Mouse (Mus musculus): ENCODE data around the gene Pou3f4. TPM values are rescaled to one million over a fixed set of nuclear protein-coding genes. Genes with fewer than 3 reads are reported as not detected.

Pou3f4 gene
- not detected for polyA plus RNA-seq (2014; fragmentation: Illumina TruSeq; extraction: RNeasy Lipid Tissue Mini Kit (QIAGEN cat#74804); ENCODE audit: low read depth, low replicate concordance)

DNA sequence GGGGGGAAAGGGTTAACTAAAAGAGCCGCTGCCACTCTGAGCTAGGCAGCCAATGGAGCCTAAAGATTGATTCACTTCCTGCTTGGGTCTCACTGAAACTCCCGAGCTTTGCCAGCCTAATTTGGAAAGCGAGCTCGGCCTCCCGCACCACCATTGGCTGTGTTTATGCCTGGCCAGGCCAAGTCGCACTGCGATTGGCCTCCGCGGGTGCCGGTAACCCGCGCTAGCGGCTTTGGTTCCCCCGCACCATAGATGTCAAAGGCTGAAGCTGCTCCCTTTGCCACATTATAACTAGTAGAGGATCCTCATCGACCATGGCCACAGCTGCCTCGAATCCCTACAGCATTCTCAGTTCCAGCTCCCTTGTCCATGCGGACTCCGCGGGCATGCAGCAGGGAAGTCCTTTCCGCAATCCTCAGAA is at the start of gene Pou3f4:
TSS of gene Pou3f4 (plus strand) at position 130 of the 421 bp plus-strand sequence.

